Mouse (Mus musculus) thymus, adult 2 months (tissue): ENCODE data around the gene Xpr1. TPM values are rescaled to one million over a fixed set of nuclear protein-coding genes. Genes with fewer than 3 reads are reported as not detected.
A peak's percentile ranks its signal among the peaks of the same experiment; 100 is the strongest.

Experiments used
- DNase-seq: peaks from one replicate; pipeline ENCODE4 v3.0.0; 2021
- H3K27ac ChIP-seq: fragments of 200-500 bp; 2 replicates; pipeline ENCODE4 v1.5.1; 2012; ENCODE audit warnings: low read length, control low read depth; ENCODE audit not compliant: control insufficient read depth, insufficient read depth
- H3K27me3 ChIP-seq: fragments of 200-500 bp; 2 replicates; pipeline ENCODE4 v1.6.1; 2012; ENCODE audit warnings: mild to moderate bottlenecking, low read length, moderate library complexity, mixed read lengths; ENCODE audit not compliant: control insufficient read depth, insufficient read depth
- H3K36me3 ChIP-seq: fragments of 200-500 bp; 2 replicates; pipeline ENCODE4 v1.6.1; 2012; ENCODE audit warnings: mild to moderate bottlenecking, low read length, moderate library complexity; ENCODE audit not compliant: control insufficient read depth, insufficient read depth
- H3K4me1 ChIP-seq: fragments of 200-500 bp; replicated peaks from 2 replicates; pipeline ENCODE4 v1.6.1; 2012; ENCODE audit warnings: low read length; ENCODE audit not compliant: control insufficient read depth, insufficient read depth
- H3K4me3 ChIP-seq: fragments of 200-500 bp; 2 replicates; pipeline ENCODE4 v1.5.1; 2012; ENCODE audit warnings: mild to moderate bottlenecking, low read length, control low read depth, moderate library complexity; ENCODE audit not compliant: control insufficient read depth, insufficient read depth
- CTCF ChIP-seq: fragments of 200-500 bp; IDR thresholded peaks from 2 replicates; pipeline ENCODE4 v1.5.1; 2012; ENCODE audit warnings: mild to moderate bottlenecking, control low read depth, low read length, moderate library complexity, borderline replicate concordance; ENCODE audit not compliant: control insufficient read depth, poor library complexity, insufficient read depth; ENCODE audit errors: extremely low read depth
- POLR2A ChIP-seq: fragments of 200-500 bp; IDR thresholded peaks from 2 replicates; pipeline ENCODE4 v1.6.1; 2012; ENCODE audit warnings: mild to moderate bottlenecking, low read length, control low read depth, moderate library complexity; ENCODE audit not compliant: control insufficient read depth, poor library complexity, insufficient read depth; ENCODE audit errors: extremely low read depth
- WGBS: fragments of 180-500 bp; shearing (Covaris S2); methylation state at CpG from one replicate; pipeline ENCODE4 v1.1.7; 2018; 5-methylcytosine and 5-hydroxymethylcytosine counted together
- polyA plus RNA-seq: library from polyadenylated mRNA; depleted of rRNA; stranded (reverse); fragments of >200 nt; gene quantifications from 2 replicates; pipeline ENCODE4 v1.2.3, GENCODE M21; 2012; rRNA removed

Gene Xpr1
- polyA plus RNA-seq, result 14.5 and 14.7 TPM in 2 replicates

- Histone ChIP-seq H3K4me3 (peak within 1 kb of the TSS; percentile 80), H3K27me3 (no peaks in the 10 kb centered on the region), H3K27ac (peak within 1 kb of the TSS; percentile 79), H3K36me3 (no peaks in the 10 kb centered on the region), H3K4me1 (no peaks in the 10 kb centered on the region)
- DNase-seq, result peak; percentile 95
- under 1% methylated on average over 79 of the region's 82 CpGs for WGBS
- peak; percentile 66 for TF ChIP-seq POLR2A
- TF ChIP-seq CTCF, result peak; percentile 32; the same call in 1 of the 2 replicates
These were observed at the start of gene Xpr1 for GRCm38 (mm10) chr1:155416701-155417677. TSS of gene Xpr1 (minus strand) at chr1:155417415.

DNA sequence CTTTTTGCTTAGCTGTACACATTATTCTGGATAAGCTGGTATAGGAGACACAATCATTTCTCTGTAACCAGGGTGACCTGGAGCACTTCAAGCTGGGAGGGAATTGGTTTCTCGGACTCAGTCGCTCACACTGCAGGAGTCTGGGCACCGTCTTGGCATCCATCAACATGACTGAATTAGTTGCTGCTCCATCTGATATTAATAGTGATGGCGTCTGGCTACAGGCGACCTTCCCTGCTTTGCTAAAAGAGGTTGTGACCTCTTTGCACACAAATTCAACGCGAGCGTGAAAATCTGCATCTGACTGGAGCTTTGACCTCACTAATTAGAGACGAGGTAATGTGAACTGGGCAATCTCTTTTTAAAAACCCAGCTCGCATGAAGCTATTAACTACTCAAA lies 46.2 kb upstream of the Xpr1 start:
- Histone ChIP-seq H3K27me3 (no peaks in the 10 kb centered on the region), H3K4me1 (no peaks in the 10 kb centered on the region), H3K4me3 (no peak overlapping the region), H3K36me3 (no peaks in the 10 kb centered on the region), H3K27ac (no peak overlapping the region)
- 93% methylated on average over 10 of the region's 10 CpGs for WGBS
- TF ChIP-seq POLR2A (no peak), CTCF (no peak)
- no peak for DNase-seq

- TF ChIP-seq POLR2A, result no peak
- no peaks in the 10 kb centered on the region for H3K4me1 ChIP-seq
- 85% methylated on average over 5 of the region's 5 CpGs for WGBS
These were observed 45.4 kb upstream of the Xpr1 start for GRCm38 (mm10) chr1:155462582-155462981.

DNA sequence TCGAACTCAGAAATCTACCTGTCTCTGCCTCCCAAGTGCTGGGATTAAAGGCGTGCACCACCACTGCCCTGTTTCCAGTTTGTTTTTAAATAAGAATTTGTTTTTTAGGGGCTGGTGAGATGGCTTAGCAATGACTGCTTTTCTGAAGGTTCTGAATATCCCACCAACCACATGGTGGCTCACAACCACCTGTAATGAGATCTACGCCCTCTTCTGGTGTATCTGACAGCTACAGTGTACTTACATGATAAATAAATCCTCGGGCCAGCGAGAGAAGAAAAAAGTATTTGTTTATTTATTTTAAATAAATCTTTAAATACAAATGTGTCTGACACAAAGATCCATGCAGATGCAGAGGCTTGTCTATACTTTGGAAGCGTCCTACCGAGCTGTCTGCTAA lies 40.3 kb upstream of the Xpr1 start:
- H3K27me3 ChIP-seq, result no peaks in the 10 kb centered on the region
- H3K4me1 ChIP-seq, result no peaks in the 10 kb centered on the region
- H3K36me3 ChIP-seq, result no peaks in the 10 kb centered on the region
- H3K4me3 ChIP-seq, result no peak overlapping the region
- H3K27ac ChIP-seq, result no peak overlapping the region
- WGBS, result 81% methylated on average over 7 of the region's 7 CpGs
- DNase-seq, result no peak
- no peak for TF ChIP-seq CTCF
- TF ChIP-seq POLR2A, result no peak

More at GRCm38 (mm10) chr1:155462582-155462981, 45.4 kb upstream of the Xpr1 start:
- Histone ChIP-seq H3K4me3 (no peak overlapping the region), H3K27me3 (no peaks in the 10 kb centered on the region), H3K27ac (no peak overlapping the region), H3K36me3 (no peaks in the 10 kb centered on the region)
- no peak for DNase-seq

GRCm38 (mm10) chr1:155453180-155453579 lies 36.0 kb upstream of the Xpr1 start:
- H3K36me3 ChIP-seq, result no peaks in the 10 kb centered on the region
- TF ChIP-seq POLR2A (no peak), CTCF (no peak)
- H3K4me1 ChIP-seq, result no peaks in the 10 kb centered on the region
- H3K27me3 ChIP-seq, result no peaks in the 10 kb centered on the region
- no peak overlapping the region for H3K27ac ChIP-seq
- DNase-seq, result no peak
- 94% methylated on average over 8 of the region's 8 CpGs for WGBS
- H3K4me3 ChIP-seq, result no peak overlapping the region

GRCm38 (mm10) chr1:155448932-155449331 lies 31.7 kb upstream of the Xpr1 start:
- no peak for TF ChIP-seq CTCF
- no peak for TF ChIP-seq POLR2A
- Histone ChIP-seq H3K4me1 (no peaks in the 10 kb centered on the region), H3K36me3 (no peaks in the 10 kb centered on the region), H3K27me3 (no peaks in the 10 kb centered on the region), H3K27ac (no peak overlapping the region), H3K4me3 (no peak overlapping the region)
- DNase-seq, result no peak
- 96% methylated on average over 2 of the region's 2 CpGs for WGBS
